Mouse (Mus musculus) kidney, adult 18-20 months (tissue): ENCODE results near the gene Cop1.

ENCODE experiments used
- DNase-seq: peaks from one replicate; pipeline ENCODE4 v3.0.0; 2021

Cop1 gene

GRCm38 (mm10) chr1:159290859-159291258 is 58.7 kb downstream of the Cop1 start:
- no peak for DNase-seq

DNA sequence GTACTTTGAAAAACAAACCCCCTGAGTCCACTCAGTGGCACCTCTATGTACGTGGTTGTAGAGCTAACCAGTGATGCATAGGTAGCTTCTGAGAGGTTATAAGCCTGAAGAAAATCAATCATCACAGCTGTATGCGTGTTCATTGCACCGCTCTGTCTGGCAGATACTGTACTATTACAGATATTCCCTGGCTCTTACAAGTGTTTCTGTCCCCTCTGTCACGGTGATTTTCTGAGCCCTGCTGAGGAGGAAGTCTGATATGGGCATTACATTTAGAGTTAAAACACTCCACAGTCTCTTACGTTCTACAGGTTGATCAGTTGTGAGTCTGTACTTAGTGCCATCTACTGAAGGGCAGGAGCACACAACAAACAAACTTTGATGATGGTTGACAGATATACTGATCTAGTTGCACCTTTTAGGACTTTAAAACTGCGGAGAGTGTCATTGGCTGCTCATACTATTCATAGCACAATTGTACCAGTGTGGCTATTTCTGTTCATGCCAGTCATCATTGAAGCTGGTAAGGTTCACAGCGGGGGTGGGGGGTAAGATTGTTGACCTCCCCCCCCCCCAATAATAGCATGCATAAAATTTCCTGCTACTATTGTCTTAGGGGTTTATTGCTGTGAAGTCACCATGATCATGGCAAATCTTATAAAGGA is 69.4 kb downstream of the Cop1 start:
- DNase-seq: no peak

GRCm38 (mm10) chr1:159313625-159314024 is 81.5 kb downstream of the Cop1 start:
- DNase-seq: no peak

- no peak for DNase-seq
Observed at GRCm38 (mm10) chr1:159322586-159322985, 90.5 kb downstream of the Cop1 start.

- DNase-seq: no peak
Observed at GRCm38 (mm10) chr1:159331008-159331407, 98.9 kb downstream of the Cop1 start.

DNA sequence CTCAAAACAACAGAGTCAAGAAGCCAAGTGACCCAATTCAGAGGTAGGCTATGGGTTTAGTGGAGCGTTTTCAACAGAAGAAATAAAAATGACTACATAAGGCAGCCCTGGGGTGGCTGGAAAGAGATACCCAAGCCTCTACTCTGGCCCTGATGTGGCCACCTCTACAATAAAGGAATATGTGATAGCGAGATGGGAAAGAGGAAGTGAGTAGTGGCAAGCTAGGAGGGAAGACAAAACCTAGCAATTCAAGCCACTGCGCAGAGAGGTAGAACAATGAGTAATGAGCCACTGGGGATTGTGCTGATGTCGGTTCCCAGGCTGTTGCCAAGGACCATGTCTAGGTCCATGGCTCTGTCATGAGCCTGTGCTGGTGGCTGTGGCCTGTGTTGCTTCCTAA is 102.0 kb downstream of the Cop1 start:
- no peak for DNase-seq

DNA sequence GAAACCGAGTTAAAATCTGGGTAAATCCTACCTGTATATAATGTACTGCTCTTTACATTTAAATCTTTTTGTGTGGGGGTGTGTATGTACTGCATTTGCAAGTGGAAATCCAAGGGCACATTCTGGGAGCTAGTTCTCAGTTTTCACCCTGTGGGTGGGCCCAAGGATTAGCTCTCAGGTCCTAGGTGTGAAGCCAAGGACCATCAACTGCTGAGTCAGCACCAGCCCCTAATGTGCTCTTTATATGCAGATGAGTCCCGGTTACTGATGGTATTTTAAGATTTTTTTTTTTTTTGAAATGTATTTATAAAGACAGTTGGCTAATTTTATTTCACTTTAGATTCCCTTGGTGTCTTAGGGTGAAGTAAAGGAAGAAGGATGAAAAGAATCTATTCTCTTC is 110.2 kb downstream of the Cop1 start:
- DNase-seq: no peak

- no peak for DNase-seq
Observed at GRCm38 (mm10) chr1:159355027-159355570, 123.0 kb downstream of the Cop1 start.

DNA sequence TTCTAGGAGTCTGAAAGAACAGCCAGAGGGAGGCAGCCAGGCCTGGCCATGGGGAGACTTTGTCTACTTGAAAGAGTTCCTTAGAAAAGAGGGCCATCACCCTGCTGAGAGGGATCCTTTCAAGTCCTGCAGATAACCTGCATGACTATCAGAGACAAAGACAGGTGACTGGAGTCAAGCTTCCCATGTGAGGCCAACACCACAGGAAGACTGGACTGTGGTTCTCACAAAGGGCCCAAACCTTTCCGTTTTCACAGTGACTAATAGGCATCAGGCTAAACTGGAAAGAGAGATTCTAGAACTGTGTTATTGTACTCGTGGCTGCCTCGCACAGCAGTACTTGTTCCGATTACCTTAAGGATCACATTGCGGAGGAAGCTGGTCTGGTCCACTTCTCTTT is 126.6 kb downstream of the Cop1 start:
- DNase-seq: no peak

- no peak for DNase-seq
Observed at GRCm38 (mm10) chr1:159371881-159372390, 139.8 kb downstream of the Cop1 start.

GRCm38 (mm10) chr1:159382218-159382617 is 150.1 kb downstream of the Cop1 start:
- no peak for DNase-seq

DNA sequence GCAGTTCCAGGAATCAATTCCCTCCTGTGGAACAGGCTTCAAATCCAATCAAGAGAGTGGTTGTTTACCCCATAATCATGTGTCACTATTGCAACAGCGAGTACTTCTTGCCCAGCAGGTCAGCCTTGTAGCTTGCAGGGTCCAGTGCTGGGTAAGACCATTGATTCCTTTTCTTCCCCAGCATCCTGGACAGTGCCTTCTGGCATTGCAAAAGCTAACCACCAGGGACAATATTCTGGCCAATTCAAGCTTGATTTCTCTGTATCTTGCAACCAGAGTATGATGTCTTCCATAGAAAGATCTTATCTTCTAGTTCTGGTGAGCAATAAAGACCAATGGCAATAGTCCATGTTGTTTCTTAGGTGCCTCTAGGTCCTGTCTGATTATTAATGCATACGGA is 150.8 kb downstream of the Cop1 start:
- no peak for DNase-seq

DNA sequence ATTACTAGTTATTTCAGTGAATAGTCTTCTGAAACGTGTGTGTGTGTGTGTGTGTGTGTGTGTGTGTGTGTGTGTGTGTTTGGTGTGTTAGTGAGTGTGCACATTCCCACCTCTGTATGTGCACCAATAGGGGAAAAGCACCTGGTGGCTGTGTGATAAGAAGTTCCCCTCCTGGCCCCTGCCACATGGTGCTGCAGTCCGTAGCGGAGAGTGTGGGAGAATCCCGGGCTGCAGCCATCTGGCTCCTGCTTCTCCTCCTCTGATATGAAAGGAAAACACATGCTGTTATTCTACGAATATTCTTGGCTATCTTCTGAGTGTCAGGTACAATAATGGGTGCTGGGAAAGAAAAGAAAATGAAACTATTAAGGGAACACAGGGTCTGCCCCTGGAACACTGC is 154.3 kb downstream of the Cop1 start:
- no peak for DNase-seq

DNA sequence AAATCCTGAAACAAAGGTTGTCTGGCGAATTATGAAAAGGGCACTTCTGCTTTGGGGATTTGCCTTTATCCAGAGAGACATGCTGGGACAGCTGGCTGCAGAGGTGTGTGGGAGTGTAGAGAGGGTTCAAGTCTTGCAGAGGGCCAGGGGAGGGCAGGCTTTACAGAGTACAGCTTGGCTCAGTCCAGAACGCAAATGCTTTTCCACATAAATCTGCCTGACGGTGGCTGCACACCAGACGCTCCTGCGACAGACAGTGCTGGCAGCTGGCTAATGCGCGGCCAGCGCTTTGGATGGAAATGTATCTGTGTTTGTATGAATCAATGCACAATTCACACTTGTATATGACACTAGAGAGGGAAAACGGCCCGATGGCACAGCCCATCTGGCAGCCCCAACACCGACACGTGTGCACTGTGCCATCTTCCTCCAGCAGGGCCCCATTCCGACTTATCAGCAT is 156.5 kb downstream of the Cop1 start:
- no peak for DNase-seq

GRCm38 (mm10) chr1:159390049-159390448 is 157.9 kb downstream of the Cop1 start:
- DNase-seq: peak; percentile 76

GRCm38 (mm10) chr1:159392667-159393066 is 160.5 kb downstream of the Cop1 start:
- no peak for DNase-seq

GRCm38 (mm10) chr1:159393070-159393699 is 161.1 kb downstream of the Cop1 start:
- peak; percentile 8 for DNase-seq

GRCm38 (mm10) chr1:159393931-159394330 is 161.8 kb downstream of the Cop1 start:
- DNase-seq: no peak

GRCm38 (mm10) chr1:159396515-159396914 is 164.4 kb downstream of the Cop1 start:
- DNase-seq: peak; percentile 26
